Mouse (Mus musculus) lung, adult 2 months (tissue): Measurements from ENCODE around the gene Smim23. TPM values are rescaled to one million over a fixed set of nuclear protein-coding genes. Genes with fewer than 3 reads are reported as not detected.

Experiments
- DNase-seq: peaks from one replicate; pipeline ENCODE4 v3.0.0; 2022
- H3K4me1 ChIP-seq: fragments of 200-500 bp; 2 replicates; pipeline ENCODE4 v1.6.1; 2011; ENCODE audit warnings: low read length; ENCODE audit not compliant: control insufficient read depth, insufficient read depth
- H3K4me3 ChIP-seq: fragments of 200-500 bp; replicated peaks from 2 replicates; pipeline ENCODE3; 2011; ENCODE audit warnings: low read depth, mild to moderate bottlenecking, control low read depth, low read length; ENCODE audit errors: extremely low read depth
- CTCF ChIP-seq: fragments of 200-500 bp; IDR thresholded peaks from 2 replicates; pipeline ENCODE4 v1.5.1; 2011; ENCODE audit warnings: mild to moderate bottlenecking, low read length, control low read depth; ENCODE audit not compliant: insufficient read depth
- POLR2A ChIP-seq: fragments of 200-500 bp; IDR thresholded peaks from 2 replicates; pipeline ENCODE4 v1.6.1; 2011; ENCODE audit warnings: low read depth, mild to moderate bottlenecking, control low read depth, low read length, borderline replicate concordance; ENCODE audit errors: extremely low read depth
- WGBS: fragments of 180-500 bp; shearing (Covaris S2); methylation state at CpG from one replicate; pipeline ENCODE4 v1.1.7; 2018; 5-methylcytosine and 5-hydroxymethylcytosine counted together
- polyA plus RNA-seq: library from polyadenylated mRNA; depleted of rRNA; stranded (reverse); fragments of >200 nt; gene quantifications from 2 replicates; pipeline ENCODE4 v1.2.3, GENCODE M21; 2012; rRNA removed

Gene Smim23
- polyA plus RNA-seq, 1 experiment, result not detected

GRCm38 (mm10) chr11:32782724-32783123 is 41.7 kb downstream of the Smim23 start:
- Histone ChIP-seq H3K4me1 (no peaks in the 10 kb centered on the region), H3K4me3 (no peak overlapping the region)
- TF ChIP-seq POLR2A (no peak), CTCF (no peak)
- WGBS, result 28% methylated on average over 3 of the region's 3 CpGs
- no peak for DNase-seq

- no peak for DNase-seq
- 30% methylated on average over 2 of the region's 2 CpGs for WGBS
- TF ChIP-seq POLR2A (no peak), CTCF (no peak)
- Histone ChIP-seq H3K4me1 (no peaks in the 10 kb centered on the region), H3K4me3 (no peak overlapping the region)
These were observed 42.6 kb downstream of the Smim23 start for GRCm38 (mm10) chr11:32781633-32782404.

- DNase-seq, result no peak
- TF ChIP-seq CTCF (no peak), POLR2A (no peak)
- Histone ChIP-seq H3K4me3 (no peak overlapping the region), H3K4me1 (no peaks in the 10 kb centered on the region)
- 30% methylated on average over 11 of the region's 11 CpGs for WGBS
These were observed 43.5 kb downstream of the Smim23 start for GRCm38 (mm10) chr11:32780747-32781536.

- Histone ChIP-seq H3K4me1 (no peaks in the 10 kb centered on the region), H3K4me3 (no peak overlapping the region)
- no peak for TF ChIP-seq POLR2A
- peak; percentile 34 for TF ChIP-seq CTCF
- no peak for DNase-seq
- 65% methylated on average over 12 of the region's 12 CpGs for WGBS
These were observed 55.6 kb downstream of the Smim23 start for GRCm38 (mm10) chr11:32768642-32769343.

Other genes starting within 250 kb of the Smim23 start
- 34.3 and 49.2 TPM in 2 replicates for gene Fbxw11, start 181.9 kb downstream of the Smim23 start, polyA plus RNA-seq